Mouse (Mus musculus): ENCODE results near the gene Pak2. TPM values are rescaled to one million over a fixed set of nuclear protein-coding genes. Genes with fewer than 3 reads are reported as not detected.

The Pak2 gene
- polyA plus RNA-seq (2016; fragmentation: Nextera tagmentation; extraction: Ambion mirVana): 52.2 and 56.2 TPM in 2 replicates

- peak within 1 kb of the TSS; percentile 96 for H3K9ac ChIP-seq (replicated peaks)
- peaks cover 15% of the 10 kb centered on the region; the same call in 1 of the 2 replicates for H3K36me3 ChIP-seq
- H3K4me3 ChIP-seq: peak within 1 kb of the TSS; percentile 83
- no peaks in the 10 kb centered on the region for H3K9me3 ChIP-seq
- peak; percentile 98 for ATAC-seq (ENCODE audit: low FRiP score, low read depth)
- H3K27me3 ChIP-seq: no peaks in the 10 kb centered on the region
- peak within 1 kb of the TSS; percentile 75 for H3K4me2 ChIP-seq (replicated peaks)
- 2% methylated on average over 45 of the region's 60 CpGs for WGBS
- H3K4me1 ChIP-seq: peaks cover 18% of the 10 kb centered on the region
- peak within 1 kb of the TSS; percentile 96 for H3K27ac ChIP-seq (replicated peaks)
Measured at GRCm38 (mm10) chr16:32078991-32079511, at the start of gene Pak2. Pak2 (minus strand) TSS chr16:32079342.

DNA sequence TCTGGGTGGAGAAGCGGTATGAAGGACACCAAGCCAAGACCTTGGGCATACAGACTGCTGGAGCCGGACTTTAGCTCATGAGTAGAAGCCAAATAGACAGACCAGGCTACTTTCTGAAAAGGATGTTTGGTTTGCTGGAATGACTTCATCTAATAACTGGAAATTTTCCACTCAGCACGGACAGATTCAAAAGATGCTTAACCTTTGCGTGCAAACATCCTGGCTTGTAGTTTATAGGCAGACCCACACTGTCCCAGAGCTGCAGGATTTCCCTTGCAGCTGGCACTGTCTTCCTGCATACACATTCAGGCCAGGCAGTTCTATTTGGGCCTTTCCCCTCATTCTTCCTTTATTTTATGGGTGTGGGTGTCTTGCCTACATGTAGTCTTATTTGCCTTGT is 47.9 kb upstream of the Pak2 start:
- Histone ChIP-seq H3K36me3 (no peaks in the 10 kb centered on the region), H3K27me3 (no peaks in the 10 kb centered on the region), H3K9me3 (no peaks in the 10 kb centered on the region), H3K9ac (replicated peaks) (no peak overlapping the region), H3K4me3 (no peak overlapping the region), H3K27ac (replicated peaks) (no peak overlapping the region), H3K4me1 (no peaks in the 10 kb centered on the region), H3K4me2 (replicated peaks) (no peak overlapping the region)
- WGBS: 83% methylated on average over 4 of the region's 4 CpGs
- ATAC-seq (ENCODE audit: low FRiP score, low read depth): no peak

DNA sequence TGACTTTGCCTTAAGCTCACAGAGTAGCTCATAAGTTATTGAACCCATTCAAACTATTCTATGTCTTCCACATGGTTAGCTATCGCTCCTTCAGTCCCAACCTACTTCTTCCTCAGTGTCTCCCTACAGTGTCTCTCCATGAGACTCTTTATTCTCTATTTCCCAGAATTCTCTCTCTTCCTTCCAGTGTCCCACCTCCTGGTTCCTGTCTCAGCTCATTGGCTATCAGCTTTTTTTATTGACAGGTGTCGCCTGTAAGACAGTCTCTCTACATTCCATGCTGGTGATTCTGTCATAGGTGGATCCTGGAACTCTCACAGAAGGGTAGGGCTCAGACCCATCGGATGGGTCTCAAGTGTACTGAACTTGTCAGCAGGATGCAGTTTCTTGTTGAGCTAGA is 46.2 kb upstream of the Pak2 start:
- no peak overlapping the region for H3K4me3 ChIP-seq
- WGBS: 84% methylated on average over 3 of the region's 3 CpGs
- no peaks in the 10 kb centered on the region for H3K27me3 ChIP-seq
- no peaks in the 10 kb centered on the region for H3K36me3 ChIP-seq
- no peaks in the 10 kb centered on the region for H3K4me1 ChIP-seq
- no peak for ATAC-seq (ENCODE audit: low FRiP score, low read depth)
- no peak overlapping the region for H3K4me2 ChIP-seq (replicated peaks)
- no peaks in the 10 kb centered on the region for H3K9me3 ChIP-seq
- H3K27ac ChIP-seq (replicated peaks): no peak overlapping the region
- H3K9ac ChIP-seq (replicated peaks): no peak overlapping the region

DNA sequence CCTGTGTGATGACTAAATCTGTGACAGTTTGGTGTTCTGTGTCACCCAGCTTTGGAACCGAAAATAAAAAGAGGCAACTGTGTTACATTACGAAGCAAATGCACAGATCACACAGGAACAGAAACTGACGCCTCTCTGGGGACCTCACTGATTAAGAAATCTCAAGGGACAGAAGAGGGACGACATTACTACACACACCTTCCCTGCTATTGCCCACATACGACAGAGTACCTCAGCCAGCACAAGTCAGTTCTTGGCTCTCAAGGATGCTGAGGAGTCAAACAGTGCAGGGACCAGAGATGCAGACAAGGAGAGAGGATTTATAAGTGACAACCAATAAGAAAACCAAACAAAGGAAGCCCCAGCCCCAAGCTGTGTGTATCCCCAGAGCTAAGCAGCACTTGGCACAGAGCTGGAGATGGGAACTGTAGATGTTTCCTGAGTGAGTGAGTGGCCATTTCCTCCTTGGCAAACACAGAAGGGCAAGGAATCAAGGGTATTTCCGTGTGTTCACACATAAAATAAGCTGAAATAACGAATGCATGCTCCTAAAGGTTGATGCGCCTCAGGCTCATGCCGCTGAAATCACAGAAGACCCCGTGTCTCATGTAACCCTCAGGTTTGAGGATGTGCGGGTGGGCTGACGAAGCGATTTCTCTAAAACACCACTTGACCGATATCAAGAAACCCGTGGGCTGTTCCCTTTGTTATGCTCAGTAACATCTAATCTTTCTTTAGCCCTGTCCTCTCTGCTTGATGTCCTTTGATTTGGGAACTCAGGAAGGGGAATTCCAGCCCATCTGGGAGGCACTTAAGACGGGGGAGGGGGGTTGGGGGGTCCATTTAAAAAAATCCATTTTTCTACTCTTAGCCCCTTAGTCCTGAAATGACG is 45.5 kb upstream of the Pak2 start:
- Histone ChIP-seq H3K9ac (replicated peaks) (no peak overlapping the region), H3K4me2 (replicated peaks) (no peak overlapping the region), H3K36me3 (no peaks in the 10 kb centered on the region), H3K4me3 (no peak overlapping the region), H3K27ac (replicated peaks) (no peak overlapping the region), H3K4me1 (no peaks in the 10 kb centered on the region), H3K27me3 (no peaks in the 10 kb centered on the region), H3K9me3 (no peaks in the 10 kb centered on the region)
- ATAC-seq (ENCODE audit: low FRiP score, low read depth): no peak
- 72% methylated on average over 17 of the region's 17 CpGs for WGBS

GRCm38 (mm10) chr16:32124020-32124419 is 44.9 kb upstream of the Pak2 start:
- Histone ChIP-seq H3K4me1 (no peaks in the 10 kb centered on the region), H3K36me3 (no peaks in the 10 kb centered on the region), H3K9ac (replicated peaks) (no peak overlapping the region), H3K4me2 (replicated peaks) (no peak overlapping the region), H3K27me3 (no peaks in the 10 kb centered on the region), H3K9me3 (no peaks in the 10 kb centered on the region), H3K27ac (replicated peaks) (no peak overlapping the region), H3K4me3 (no peak overlapping the region)
- 91% methylated on average over 7 of the region's 7 CpGs for WGBS
- ATAC-seq (ENCODE audit: low FRiP score, low read depth): no peak

DNA sequence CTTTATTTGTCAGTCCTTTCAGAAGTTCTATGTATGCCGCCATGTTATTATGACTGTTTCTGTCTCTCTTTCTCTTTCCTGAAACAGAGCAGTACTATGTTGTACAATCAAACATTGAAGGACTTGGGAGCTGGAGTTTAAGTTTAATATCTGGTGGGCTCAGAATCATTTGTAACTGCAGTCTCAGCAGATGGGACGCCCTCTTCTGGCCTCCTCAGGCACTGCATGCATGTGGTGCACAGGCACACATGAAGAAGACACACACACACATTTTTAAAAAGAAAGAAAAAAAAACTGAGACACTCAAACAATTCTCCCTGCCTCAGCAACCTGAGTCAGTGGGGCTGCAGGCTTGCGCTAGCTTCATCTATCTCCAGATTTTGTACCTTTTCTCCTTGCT is 41.3 kb upstream of the Pak2 start:
- no peaks in the 10 kb centered on the region for H3K36me3 ChIP-seq
- H3K4me2 ChIP-seq (replicated peaks): no peak overlapping the region
- no peak overlapping the region for H3K9ac ChIP-seq (replicated peaks)
- H3K4me1 ChIP-seq: 0 out of 2 replicates have a peak, but pooled peaks cover 5% of the 10 kb centered on the region
- 74% methylated on average over 3 of the region's 3 CpGs for WGBS
- ATAC-seq (ENCODE audit: low FRiP score, low read depth): no peak
- H3K4me3 ChIP-seq: no peak overlapping the region
- no peaks in the 10 kb centered on the region for H3K9me3 ChIP-seq
- no peaks in the 10 kb centered on the region for H3K27me3 ChIP-seq
- no peak overlapping the region for H3K27ac ChIP-seq (replicated peaks)

- Histone ChIP-seq H3K4me3 (no peak overlapping the region), H3K27ac (replicated peaks) (no peak overlapping the region), H3K4me2 (replicated peaks) (no peak overlapping the region), H3K9ac (replicated peaks) (no peak overlapping the region), H3K9me3 (no peaks in the 10 kb centered on the region), H3K27me3 (no peaks in the 10 kb centered on the region), H3K36me3 (no peaks in the 10 kb centered on the region), H3K4me1 (0 out of 2 replicates have a peak, but pooled peaks cover 5% of the 10 kb centered on the region)
- ATAC-seq (ENCODE audit: low FRiP score, low read depth): no peak
- WGBS: 67% methylated on average over 5 of the region's 5 CpGs
Measured at GRCm38 (mm10) chr16:32116186-32116585, 37.0 kb upstream of the Pak2 start.

DNA sequence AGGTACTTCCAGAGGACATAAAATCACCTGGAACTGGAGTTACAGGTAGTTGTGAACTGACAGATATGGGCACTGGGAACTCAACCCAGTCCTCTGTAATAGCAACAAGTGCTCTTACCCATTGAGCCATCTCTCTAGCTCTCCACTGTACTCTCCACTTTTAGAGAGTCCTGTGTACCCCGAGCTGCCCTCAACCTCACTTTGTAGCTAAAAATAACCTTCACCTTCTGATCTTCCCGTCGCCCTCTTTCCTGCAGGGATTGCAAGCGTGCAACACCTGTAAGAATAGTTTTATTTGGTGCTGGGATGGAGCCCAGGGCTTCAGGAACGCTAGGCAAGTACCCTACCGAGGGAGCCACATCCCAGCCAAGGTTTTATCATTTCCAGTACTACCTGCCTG is 36.6 kb upstream of the Pak2 start:
- Histone ChIP-seq H3K27ac (replicated peaks) (no peak overlapping the region), H3K9ac (replicated peaks) (no peak overlapping the region)
- WGBS: 74% methylated on average over 6 of the region's 6 CpGs

DNA sequence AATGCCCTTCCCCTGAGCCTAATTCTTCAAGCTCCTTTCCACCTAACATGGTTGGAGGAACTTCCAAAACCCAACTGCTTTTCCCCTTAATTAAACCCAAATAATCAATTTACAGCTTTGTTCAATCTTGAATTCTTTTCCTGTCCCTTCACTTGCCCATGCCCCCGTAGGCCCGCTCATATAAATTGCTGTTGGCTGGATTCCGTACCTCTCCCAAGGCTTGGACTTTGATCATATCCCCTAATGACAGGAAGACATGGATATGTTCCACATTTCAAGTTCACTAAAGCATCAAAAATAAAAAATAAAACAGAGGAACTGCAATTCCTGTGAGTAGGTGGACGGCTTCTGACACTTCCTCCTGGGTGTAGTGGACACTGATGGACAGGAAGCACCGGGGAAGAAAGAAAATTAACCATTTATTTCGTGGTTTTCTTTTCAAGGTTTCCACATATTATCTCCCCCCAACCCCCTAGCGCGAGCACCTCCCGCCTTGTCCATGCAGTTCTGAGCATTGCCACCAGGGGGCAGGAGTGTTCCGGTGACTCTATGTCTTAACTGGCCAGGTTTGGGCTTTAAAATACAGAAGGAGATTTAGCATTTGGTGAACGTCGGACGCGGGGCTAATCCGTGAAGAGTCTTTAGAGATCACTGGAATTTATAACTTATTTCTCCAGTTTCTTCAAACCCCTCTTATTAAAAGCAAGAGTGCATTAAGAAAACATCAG is 36.0 kb upstream of the Pak2 start:
- no peak for ATAC-seq (ENCODE audit: low FRiP score, low read depth)
- Histone ChIP-seq H3K36me3 (no peaks in the 10 kb centered on the region), H3K27ac (replicated peaks) (no peak overlapping the region), H3K9me3 (no peaks in the 10 kb centered on the region), H3K27me3 (no peaks in the 10 kb centered on the region), H3K9ac (replicated peaks) (no peak overlapping the region), H3K4me1 (0 out of 2 replicates have a peak, but pooled peaks cover 5% of the 10 kb centered on the region), H3K4me2 (replicated peaks) (no peak overlapping the region), H3K4me3 (no peak overlapping the region)
- 23% methylated on average over 15 of the region's 15 CpGs for WGBS

More for the DNA sequence above, 36.6 kb upstream of the Pak2 start:
- no peak for ATAC-seq (ENCODE audit: low FRiP score, low read depth)
- H3K36me3 ChIP-seq: no peaks in the 10 kb centered on the region
- no peak overlapping the region for H3K4me2 ChIP-seq (replicated peaks)
- no peaks in the 10 kb centered on the region for H3K27me3 ChIP-seq
- H3K4me1 ChIP-seq: 0 out of 2 replicates have a peak, but pooled peaks cover 5% of the 10 kb centered on the region
- no peaks in the 10 kb centered on the region for H3K9me3 ChIP-seq
- H3K4me3 ChIP-seq: no peak overlapping the region

DNA sequence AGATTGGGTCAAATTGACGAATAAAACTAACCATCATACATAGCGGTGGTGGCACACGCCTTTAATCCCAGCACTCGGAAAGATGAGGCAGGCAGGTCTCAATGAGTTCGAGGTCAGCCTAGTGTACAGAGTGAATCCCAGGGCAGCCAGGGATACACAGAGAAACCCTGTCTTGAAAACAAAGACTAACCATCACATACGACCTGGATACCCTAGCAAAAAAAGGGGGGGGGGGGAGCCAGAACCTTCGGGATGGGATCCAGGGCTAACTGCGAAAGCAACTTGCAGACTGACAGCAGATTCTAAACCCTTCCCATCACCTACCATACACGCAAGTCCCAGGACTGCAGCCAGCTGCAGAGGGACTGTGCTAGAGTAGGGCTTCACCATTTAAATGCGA is 35.3 kb upstream of the Pak2 start:
- ATAC-seq (ENCODE audit: low FRiP score, low read depth): no peak
- no peak overlapping the region for H3K9ac ChIP-seq (replicated peaks)
- no peak overlapping the region for H3K4me2 ChIP-seq (replicated peaks)
- 0 out of 2 replicates have a peak, but pooled peaks cover 5% of the 10 kb centered on the region for H3K4me1 ChIP-seq
- H3K4me3 ChIP-seq: no peak overlapping the region
- H3K36me3 ChIP-seq: peaks cover 3% of the 10 kb centered on the region; the same call in 1 of the 2 replicates
- 86% methylated on average over 10 of the region's 10 CpGs for whole genome bisulfite sequencing
- H3K27ac ChIP-seq (replicated peaks): no peak overlapping the region
- no peaks in the 10 kb centered on the region for H3K9me3 ChIP-seq
- no peaks in the 10 kb centered on the region for H3K27me3 ChIP-seq

GRCm38 (mm10) chr16:32113541-32114218 is 34.5 kb upstream of the Pak2 start:
- H3K4me3 ChIP-seq: no peak overlapping the region
- no peaks in the 10 kb centered on the region for H3K9me3 ChIP-seq
- H3K27me3 ChIP-seq: no peaks in the 10 kb centered on the region
- no peak for ATAC-seq (ENCODE audit: low FRiP score, low read depth)
- no peak overlapping the region for H3K4me2 ChIP-seq (replicated peaks)
- H3K27ac ChIP-seq (replicated peaks): no peak overlapping the region
- no peak overlapping the region for H3K9ac ChIP-seq (replicated peaks)
- H3K4me1 ChIP-seq: 0 out of 2 replicates have a peak, but pooled peaks cover 5% of the 10 kb centered on the region
- H3K36me3 ChIP-seq: peaks cover 11% of the 10 kb centered on the region; the same call in 1 of the 2 replicates
- WGBS: 77% methylated on average over 23 of the region's 23 CpGs

All from midbrain, embryonic 12.5 days (tissue).